Mouse (Mus musculus): ENCODE data around the gene Aplnr.

The Aplnr gene

DNA sequence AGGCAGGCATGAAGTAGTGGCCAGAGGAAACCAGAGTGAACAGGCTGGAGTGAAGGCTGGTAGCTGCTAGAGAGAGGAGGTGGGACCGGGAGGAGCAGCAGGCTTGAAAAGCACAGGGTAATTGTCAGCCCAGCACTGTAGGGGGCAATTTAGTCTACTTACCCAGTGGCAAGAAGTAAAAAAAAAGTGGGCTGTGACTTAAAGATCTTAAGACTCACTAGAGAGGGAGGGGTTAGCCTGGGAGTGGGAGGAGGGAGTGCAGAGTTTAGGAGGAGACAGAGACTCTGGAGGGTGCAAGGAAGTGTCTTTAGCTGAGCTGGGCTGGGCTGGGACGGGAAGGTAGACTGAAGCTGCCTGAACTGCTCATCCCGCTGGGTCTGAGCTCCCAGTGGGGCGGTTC is at the start of gene Aplnr:
TSS of gene Aplnr (plus strand) at position 137 of the 400 bp plus-strand sequence.
- in situ Hi-C loops (cut with MboI; ENCODE audit: low sequenced_read_pairs), result no loop called here

DNA sequence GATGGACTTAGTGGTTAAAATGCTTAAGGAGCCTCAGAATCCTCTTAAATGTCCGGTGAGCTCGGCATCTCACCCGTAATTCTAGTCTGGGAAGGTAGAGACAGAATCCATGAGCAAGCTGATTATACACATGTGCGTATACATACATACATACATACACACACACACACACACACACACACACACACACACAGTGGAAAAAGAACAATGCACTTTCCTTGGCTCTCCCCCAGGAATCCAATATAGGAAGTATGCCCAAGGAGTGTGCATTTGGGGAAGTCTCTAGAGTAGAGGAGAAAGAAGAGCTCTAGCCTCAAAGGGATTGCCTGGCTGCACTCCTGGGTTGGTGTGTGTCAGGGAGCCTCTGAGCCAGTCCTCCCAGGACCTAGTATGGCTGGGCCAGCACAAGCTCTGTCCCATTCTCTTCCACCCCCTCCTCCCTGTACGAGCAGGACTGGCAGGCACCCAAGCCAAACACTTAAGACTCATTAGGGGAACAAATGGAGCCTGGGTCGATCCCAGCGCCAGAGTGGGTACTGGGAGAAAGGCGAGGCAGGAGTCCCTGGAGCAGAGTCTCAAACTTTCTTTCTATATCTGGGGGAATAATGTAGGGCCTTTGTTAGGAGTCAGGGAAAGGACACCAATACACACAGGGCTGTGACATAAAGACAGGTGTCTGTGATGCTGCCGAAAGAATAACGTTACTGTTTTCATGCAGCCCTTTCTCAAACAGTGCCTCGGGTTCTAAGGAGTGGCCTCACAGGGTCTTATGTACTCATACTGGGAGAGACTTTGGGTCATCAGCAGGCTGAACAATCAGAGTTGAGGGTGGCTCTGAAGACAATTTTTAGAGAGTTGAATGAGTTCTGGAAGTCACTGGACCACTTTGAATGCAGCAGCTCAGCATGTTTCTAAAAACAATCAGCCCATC is 47.0 kb upstream of the Aplnr start:
- in situ Hi-C loops (cut with MboI; ENCODE audit: low sequenced_read_pairs), result no loop called here

DNA sequence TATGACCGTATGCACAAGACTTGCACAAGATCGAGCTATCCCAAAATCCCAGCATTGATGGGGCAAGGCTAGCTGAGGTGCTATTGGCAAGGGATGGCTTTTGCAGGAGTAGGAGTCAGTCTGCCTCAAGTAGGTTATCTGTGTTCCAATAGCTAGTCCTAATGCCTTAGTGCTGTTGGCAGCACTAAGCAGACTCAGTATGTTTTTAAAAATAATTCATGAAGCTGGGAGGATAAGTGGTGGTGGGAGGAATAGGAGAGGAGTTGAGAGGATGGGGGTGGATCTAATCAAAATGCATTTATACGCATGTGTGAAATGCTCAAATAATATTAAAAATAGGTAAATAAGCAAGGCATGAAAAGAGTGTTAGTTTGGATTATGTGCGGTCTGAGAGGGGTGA is 44.7 kb upstream of the Aplnr start:
- in situ Hi-C loops (cut with MboI; ENCODE audit: low sequenced_read_pairs), result no loop called here

DNA sequence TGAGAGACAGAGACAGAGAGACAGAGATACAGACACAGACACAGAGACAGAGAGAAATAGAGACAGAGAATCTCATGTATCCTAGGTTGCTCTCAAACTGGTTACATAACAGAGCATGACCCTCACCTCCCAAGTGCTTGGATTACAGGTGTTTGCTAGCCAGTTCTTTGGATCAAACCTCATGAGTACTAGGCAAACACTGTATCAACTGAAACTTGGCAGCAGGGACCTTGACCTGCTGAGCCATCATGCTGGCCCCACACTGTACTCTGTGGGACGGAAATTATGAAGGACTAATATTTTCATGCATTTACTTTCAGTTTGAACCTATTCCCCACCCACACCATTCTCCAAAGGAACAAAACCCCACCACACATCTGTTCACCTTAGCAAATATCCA is 42.6 kb upstream of the Aplnr start:
- in situ Hi-C loops (cut with MboI; ENCODE audit: low sequenced_read_pairs), result no loop called here

GRCm38 (mm10) chr2:85095906-85096305 is 40.1 kb upstream of the Aplnr start:
- in situ Hi-C loops (cut with MboI; ENCODE audit: low sequenced_read_pairs), result no loop called here

GRCm38 (mm10) chr2:85098014-85098413 is 38.0 kb upstream of the Aplnr start:
- in situ Hi-C loops (cut with MboI; ENCODE audit: low sequenced_read_pairs), result no loop called here

- in situ Hi-C loops (cut with MboI; ENCODE audit: low sequenced_read_pairs), result no loop called here
Observed at GRCm38 (mm10) chr2:85098824-85099511, 37.1 kb upstream of the Aplnr start.

DNA sequence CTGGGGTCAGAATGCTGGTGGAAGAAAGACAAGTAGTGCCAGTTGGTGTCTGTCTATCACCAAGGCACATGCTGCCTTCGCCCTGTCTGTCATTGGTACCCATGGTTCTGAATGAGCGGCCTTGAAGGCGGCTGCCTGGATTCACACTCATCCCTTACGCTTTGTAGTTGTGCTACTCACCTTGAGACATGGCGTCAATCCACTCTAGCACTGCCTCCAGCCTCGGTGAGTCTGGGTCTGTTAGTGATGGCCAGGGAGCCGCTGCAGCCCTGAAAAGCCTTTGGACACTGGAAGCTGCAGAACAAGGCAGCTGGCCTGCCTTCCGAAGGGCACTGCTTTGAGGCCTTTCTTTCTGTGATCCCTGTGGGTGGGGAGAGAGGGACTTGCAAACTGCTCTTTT is 32.8 kb upstream of the Aplnr start:
- in situ Hi-C loops (cut with MboI; ENCODE audit: low sequenced_read_pairs), result no loop called here

DNA sequence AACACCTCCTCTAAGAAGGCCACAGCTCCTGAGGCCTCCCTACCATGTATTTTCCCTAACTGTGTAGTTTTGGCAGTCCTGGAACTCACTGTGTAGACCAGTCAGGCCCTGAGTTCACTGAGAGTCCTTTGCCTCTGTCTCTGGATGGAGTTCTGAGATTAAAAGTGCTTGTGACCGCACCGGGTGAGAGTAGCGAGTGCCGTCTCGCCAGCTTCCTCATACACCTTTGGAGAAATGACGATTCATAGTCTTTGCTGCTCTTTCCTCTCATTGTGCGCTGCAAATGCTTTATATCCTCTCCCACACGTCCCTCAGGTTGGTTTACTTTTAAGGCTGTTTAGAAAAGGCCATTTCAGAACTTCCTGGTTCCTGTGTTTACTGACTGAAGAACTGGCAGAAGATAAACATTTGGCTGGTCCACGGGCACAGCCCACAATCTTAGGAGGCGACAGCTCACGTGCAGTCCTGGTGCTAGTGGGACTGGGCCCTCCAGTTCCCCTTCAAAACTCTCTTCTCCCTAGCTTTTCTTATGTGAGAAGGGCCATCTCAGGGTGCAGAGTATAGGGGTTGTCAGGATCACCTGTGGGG is 30.5 kb upstream of the Aplnr start:
- in situ Hi-C loops (cut with MboI; ENCODE audit: low sequenced_read_pairs), result no loop called here

GRCm38 (mm10) chr2:85106068-85106790 is 29.8 kb upstream of the Aplnr start:
- in situ Hi-C loops (cut with MboI; ENCODE audit: low sequenced_read_pairs), result no loop called here

DNA sequence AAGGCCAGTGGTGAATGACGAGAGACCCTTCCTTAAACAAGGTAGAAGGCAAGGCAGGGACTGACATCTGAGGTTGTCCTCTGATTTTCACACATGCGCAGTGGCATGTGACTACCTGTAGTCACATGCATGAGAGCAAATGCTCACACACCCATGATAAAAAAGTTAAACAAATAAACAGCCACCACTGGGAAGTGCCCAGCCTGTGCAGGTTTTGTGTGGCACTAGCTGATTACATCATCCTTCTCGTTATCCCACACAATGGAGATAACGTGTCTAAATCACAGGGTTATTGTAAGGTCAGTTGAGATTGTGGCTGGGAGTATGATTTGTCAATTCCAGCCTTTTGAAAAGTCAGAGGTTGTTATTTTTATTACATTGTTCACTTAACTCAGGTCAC is 29.1 kb upstream of the Aplnr start:
- in situ Hi-C loops (cut with MboI; ENCODE audit: low sequenced_read_pairs), result no loop called here

DNA sequence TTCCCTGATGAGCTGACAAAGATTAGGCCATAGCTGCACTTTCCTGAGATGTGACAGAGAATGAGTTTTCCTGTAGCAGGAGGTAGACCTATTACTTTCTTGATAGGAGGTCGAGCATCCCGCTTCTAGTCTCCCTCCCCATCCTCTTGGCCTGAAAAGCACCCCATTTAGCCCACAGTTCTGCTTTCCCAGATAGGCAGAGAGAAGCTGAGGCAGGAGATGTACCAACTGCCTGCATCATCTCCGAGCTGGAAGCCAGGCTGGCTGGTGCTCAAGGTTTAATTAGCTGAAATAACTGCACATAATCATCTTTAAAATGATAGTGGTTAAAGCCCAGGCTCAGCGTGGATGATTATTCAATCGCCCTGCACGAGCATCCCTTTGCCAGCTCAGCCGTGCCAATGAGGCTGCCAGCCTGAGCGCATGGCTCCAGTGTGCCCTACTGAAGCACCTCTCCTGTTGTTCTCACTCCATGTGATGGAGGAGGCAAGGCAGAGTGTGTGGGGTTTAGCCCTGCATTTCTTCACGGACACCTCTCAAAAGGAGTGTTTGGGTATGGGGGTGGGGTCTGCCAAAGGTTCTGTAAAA is 25.6 kb upstream of the Aplnr start:
- in situ Hi-C loops (cut with MboI; ENCODE audit: low sequenced_read_pairs), result no loop called here

GRCm38 (mm10) chr2:85123187-85123868 is 12.7 kb upstream of the Aplnr start:
- in situ Hi-C loops (cut with MboI; ENCODE audit: low sequenced_read_pairs), result loop anchor here (5.0 to 10.0 kb wide), 2 partner anchors 124 to 441 kb away; no protein-coding TSS in a partner anchor

DNA sequence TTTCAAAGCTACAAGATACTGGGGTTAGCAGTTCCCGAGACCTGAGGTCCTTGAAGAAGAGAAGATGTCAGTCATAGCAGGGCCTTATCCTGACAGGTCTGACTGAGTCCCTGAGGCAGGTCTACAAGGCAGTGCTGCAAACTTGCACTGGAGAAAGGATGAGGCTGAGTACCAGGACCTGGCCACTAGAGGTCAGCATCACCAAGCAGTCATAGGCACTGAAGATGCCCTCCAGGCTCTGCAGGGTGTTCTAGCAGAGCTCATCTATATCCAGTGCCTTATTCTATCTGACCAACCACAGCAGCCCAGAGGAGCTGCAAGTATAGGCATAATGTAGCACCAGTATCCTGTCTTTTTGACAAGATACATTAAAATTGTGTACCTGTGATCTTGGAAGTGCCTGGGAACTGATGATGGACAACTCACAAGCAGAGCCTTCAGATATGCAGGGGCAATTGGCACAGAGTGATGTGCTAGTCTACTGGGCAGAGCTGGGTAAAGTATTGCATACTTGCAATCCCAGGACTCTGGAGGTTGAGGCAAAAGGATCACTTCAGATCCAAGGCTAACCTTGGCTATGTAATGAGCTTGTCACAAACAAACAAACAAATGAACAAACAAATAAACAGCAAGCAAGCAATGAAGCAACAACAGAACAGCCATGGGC is 12.0 kb upstream of the Aplnr start:
- in situ Hi-C loops (cut with MboI; ENCODE audit: low sequenced_read_pairs), result loop anchor here (5.0 to 10.0 kb wide), 2 partner anchors 123 to 441 kb away; no protein-coding TSS in a partner anchor

DNA sequence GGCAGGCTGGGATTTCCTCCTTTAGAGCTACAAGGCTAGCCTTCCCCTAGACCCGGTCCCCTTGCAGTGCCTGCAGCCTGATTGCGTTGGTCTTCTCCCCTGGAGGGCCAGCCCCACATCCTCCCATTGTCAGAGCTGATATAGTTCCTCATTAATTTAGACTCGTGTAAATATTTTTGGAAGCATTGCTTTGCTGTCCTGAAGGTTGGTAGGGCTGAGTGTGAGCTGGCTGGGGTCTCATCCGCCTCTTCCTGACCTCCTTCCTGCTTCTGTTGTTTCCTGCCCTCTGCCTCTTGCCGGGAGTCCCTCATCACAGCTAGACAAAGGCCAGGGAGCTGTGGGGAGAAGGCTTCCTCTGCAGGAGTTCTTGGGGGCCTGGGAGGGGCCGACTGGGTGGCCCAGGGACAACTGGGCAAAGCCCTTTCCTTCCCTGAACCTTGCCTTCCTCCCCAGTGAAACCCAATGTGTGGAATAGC is 6.5 kb upstream of the Aplnr start:
- in situ Hi-C loops (cut with MboI; ENCODE audit: low sequenced_read_pairs), result loop anchor here (10.0 kb wide), 1 partner anchor 435 kb away; no protein-coding TSS in a partner anchor

GRCm38 (mm10) chr2:85131226-85131625 is 4.8 kb upstream of the Aplnr start:
- in situ Hi-C loops (cut with MboI; ENCODE audit: low sequenced_read_pairs), result no loop called here

- in situ Hi-C loops (cut with MboI; ENCODE audit: low sequenced_read_pairs), result no loop called here
Observed at GRCm38 (mm10) chr2:85131724-85132123, 4.3 kb upstream of the Aplnr start.

- in situ Hi-C loops (cut with MboI; ENCODE audit: low sequenced_read_pairs), result no loop called here
Observed at GRCm38 (mm10) chr2:85132204-85132603, 3.8 kb upstream of the Aplnr start.

- in situ Hi-C loops (cut with MboI; ENCODE audit: low sequenced_read_pairs), result no loop called here
Observed at GRCm38 (mm10) chr2:85135099-85135498, 926 bp upstream of the Aplnr start.

Measured in CH12F3 (cell line).